Mouse (Mus musculus): ENCODE measurements around the gene Foxf2.
A peak's percentile ranks its signal among the peaks of the same experiment; 100 is the strongest.

The Foxf2 gene

DNA sequence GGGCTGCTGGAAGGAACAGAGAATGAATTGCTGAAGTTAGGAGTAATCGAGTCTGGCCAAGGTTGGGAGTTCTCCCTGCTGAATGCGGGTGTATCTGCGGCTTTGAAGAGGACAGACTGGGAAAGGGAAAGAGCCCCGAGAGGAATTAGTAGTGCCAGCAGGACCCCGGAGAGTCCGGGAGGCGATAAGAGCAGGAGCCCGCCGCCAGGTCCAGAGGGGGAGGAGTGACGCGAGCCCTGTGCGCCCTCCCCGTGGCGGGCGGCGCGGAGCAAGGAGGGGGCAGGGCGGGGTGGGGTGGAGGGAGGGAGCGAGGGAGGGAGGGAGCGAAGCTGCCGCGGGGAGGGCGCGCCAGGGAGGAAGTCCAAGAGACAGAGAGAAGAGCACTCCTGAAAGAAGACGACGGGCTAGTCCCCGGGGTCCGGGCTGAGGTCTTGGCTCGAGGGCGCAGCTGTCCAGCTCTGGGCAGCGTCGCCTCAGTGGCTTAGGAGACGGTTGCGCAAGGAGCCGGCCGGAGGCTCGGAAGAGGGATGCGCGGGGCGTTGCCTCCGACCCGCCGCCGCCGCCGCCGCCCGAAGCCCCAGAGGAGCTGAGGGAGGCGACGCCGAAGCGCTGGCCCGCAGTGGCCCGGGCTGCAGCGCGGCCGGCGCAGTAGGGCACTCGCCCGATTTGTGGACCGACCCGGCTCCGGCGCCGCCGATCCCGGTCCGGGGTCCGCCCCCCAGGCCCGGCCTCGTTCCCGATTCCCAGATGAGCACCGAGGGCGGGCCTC lies at the start of gene Foxf2:
TSS of gene Foxf2 (plus strand) at position 484 of the 769 bp plus-strand sequence.
- DNase-seq = no peak

DNA sequence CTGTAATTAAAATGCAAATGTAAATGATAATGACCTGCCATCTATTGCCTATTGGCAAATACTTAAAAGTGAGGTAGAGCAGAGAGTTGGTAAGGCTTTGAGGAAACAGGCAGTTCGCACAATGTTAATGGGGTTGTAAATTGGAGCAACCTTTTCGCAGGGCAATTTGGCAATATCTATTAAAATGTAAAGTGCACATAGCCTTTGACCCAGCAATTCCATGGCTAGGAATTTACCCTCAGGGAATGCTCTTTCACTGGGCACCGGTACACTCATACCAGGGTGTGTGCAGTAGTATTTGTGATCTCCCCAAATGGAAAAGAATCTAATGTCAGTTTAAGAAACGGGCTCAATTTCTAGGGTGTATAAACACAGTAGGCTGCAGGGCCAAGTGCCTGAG lies 48.9 kb upstream of the Foxf2 start:
- no peak for DNase-seq

DNA sequence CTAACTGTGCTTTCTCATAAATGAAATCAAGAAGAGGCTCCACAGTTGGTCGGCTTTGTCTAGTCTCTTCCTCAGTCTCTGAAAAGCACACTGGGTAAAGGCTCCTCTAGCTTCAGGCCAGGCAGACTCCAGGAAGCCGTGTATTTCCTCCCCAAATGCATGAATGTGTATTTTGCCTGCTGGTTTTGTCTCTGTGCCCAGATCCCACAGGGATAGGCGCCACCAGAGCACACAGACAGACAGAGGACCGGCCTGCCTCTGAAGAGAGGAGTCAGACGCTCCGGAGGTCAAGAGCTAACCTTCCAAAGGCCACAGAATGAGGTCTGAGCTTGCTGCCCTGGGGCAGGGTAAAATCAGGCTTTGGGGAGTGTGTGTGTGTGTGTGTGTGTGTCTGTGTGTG lies 48.0 kb upstream of the Foxf2 start:
- DNase-seq = no peak

DNA sequence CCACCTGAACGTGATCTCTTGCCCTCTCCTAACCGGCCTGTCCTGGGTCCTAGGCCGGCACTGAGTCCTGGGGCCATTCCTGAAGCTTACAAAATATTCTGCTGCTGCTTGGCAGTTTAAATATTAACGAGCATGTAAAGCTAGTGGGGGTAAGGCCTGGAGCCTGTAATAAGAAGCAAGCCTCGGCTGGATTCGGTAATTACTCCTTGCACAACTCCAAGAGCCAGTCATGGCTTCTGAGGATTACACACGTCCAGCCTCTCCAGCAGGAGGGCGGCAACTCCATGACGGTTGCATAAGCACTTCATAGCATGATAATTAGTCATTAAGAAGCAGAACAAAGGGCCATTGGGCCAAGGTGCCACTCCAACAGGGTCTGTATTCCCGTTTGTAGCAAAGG lies 47.2 kb upstream of the Foxf2 start:
- no peak for DNase-seq

DNA sequence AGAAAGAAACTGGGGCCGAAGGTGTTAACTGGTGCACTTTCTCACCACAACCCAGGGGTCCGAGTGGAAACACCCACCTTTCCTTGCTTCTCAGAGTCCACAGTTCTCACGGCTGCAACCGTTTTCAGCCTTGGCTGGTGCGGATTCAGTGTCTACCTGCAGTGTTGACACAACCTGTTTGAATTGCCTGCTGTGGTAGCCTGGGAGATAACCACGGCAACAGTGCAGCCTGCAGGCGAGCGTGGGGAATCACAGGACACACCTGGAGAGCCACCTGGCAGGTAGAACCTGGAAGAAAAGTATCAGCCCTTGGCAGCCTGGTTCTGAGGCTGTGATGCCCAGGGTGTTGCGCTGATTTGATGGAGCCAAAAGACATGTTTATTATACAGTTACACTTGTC lies 45.8 kb upstream of the Foxf2 start:
- DNase-seq = no peak

DNA sequence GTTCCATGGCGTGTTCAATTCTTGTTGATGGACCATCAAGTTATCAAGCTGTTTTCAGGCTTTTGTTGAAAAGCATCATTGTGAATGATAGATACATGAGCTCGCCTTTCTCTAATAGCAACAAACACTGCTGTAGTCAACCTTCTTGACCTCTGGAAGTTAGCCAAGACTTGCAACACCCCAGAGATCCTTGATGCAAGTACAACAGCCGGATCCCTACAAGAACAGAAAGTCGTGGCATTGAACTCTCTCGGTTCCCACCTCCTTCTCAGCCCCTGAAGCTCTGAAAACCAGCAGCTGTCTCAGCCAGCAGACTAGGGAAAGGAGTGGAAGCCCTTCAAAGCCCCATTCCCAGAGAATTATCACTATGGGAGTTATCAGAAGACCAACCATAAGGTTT lies 38.3 kb upstream of the Foxf2 start:
- no peak for DNase-seq

DNA sequence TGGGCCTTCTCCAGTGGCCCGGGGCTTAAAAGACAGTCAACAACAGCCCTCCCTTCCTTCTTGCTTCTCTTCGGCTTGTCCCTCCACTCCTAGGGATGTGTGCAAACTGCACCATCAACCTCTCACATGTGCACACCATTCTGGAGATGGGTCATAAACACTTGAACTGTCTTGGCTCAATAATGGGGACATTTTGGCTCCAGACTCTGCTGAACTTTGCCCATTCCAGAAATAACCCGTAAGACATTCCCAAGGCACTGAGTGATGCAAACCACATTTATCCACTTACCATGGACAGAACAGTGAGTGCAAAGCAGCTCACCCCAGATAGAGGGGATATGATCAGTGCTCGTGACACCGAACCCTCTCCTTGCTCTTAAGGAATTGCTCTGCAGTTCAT lies 26.0 kb upstream of the Foxf2 start:
- DNase-seq = no peak

DNA sequence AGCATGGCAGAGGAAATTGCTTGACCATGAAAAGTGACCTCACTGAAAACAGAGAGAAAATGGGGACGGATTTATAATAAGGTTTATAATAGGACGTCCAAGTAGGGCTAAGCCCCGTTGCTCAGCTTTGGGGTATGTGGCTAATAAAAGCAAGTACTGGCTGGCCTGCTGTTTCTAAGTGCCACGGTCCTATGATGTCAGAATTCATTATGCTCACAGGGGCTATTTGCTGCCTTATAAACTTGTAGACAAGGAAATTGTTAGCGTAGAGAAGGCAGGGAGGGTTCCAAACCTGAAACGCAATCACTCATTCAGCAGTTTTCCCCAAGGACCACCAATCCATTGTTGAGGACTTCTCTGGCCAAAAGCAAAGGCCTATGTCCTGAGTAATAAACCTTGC lies 21.7 kb upstream of the Foxf2 start:
- no peak for DNase-seq

DNA sequence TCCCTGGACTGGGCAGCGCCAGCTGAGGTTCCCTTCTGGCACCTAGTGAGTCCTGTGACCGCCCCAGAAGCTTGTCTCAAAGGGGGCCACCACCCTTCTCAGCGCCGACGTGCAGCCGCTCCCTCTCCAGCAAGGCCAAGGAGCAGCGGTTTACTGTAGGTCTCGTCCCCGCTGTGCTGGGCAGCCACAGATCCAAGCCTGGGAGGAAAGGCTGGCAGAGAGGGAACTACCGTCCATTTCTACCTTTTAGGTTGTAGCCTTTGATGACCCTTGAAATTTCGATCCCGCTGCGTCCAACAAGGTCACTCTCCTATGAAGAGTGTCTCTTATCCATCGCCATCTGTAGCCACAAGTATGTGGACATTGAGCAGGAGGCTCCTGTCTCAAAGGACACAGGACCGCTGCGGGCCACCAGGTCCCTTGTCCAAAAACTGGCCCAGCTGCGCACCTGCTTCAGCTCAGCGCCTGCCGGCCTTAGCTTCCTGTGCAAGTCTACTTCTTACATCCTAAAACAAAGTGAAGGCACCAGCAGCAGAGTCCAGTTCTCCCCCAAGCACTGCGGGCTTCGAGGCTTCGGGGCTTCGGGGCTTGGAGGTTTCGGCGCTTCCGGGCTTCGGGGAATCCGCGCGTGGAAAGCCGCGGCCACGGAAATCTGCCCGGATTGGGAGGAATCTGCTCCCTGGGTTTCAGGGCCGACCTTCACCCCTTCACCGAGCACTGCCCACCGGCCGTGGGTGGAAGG lies 10.7 kb upstream of the Foxf2 start:
- DNase-seq = no peak

DNA sequence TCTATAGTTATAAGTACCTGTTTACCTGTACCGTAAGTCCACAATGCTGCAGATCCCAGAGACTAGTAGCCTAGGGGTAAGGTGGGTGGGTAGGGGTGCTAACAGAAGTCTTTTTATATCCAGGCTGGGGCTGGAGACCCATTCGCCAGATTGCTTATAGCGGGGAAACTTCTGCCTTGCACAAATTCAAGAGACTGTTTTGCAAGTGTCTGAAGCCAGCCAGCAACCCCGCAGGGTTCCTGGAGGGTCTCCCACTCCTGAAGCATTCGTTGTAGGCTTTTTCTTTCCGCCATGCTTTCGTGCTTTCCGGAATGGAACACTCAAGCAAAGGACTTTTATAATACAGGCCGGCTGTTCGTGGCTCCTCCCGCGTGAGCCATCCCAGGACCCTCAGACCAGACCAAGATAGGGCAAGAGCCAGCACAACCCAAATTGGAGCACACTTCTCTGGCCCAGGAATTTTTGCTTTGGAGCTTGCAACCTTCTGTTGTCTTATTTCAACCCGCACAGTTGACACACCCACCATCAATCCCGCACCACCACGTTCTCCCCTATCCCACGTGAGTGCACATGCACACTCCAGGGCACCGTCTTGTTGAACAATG lies 10.0 kb upstream of the Foxf2 start:
- DNase-seq = no peak

DNA sequence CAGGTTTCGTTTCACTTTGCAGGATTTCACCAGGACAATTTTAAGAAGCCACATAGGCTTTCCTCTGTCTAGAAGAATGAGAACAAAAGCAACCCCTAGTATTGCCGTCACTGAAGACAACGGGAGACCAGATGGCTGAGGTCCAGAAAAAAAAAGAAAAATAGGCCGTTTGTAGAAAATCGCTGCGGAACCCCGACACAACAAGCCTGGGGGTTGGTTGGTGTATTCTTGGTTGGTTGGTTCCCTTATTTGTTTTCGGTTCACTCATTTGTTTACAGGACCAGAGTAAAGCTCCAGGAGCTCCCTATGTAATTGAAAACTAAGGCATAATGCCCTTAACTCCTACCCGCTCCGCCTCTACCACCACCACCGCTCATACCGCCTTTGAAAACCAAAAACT lies 7.6 kb upstream of the Foxf2 start:
- no peak for DNase-seq

DNA sequence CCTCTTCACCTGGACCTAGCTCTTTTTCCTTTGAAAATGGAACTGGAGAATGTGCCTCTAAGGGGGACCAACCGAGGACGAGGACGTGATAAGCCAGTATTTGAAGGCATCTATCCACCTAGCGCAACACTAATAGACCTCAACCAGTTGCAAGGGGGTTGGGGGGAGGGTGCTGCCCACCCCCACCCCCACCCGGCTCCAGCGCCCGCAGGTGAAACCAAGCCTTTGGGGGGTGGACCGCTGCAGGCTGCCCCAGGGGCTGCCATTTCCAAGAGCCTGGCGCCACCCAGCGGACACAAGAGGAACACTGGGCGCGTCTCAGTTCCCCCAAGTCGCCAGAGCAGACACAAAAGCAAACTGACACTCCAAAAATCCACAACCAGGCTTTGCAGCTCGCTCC lies 7.2 kb upstream of the Foxf2 start:
- peak; percentile 58 to 59 for DNase-seq

DNA sequence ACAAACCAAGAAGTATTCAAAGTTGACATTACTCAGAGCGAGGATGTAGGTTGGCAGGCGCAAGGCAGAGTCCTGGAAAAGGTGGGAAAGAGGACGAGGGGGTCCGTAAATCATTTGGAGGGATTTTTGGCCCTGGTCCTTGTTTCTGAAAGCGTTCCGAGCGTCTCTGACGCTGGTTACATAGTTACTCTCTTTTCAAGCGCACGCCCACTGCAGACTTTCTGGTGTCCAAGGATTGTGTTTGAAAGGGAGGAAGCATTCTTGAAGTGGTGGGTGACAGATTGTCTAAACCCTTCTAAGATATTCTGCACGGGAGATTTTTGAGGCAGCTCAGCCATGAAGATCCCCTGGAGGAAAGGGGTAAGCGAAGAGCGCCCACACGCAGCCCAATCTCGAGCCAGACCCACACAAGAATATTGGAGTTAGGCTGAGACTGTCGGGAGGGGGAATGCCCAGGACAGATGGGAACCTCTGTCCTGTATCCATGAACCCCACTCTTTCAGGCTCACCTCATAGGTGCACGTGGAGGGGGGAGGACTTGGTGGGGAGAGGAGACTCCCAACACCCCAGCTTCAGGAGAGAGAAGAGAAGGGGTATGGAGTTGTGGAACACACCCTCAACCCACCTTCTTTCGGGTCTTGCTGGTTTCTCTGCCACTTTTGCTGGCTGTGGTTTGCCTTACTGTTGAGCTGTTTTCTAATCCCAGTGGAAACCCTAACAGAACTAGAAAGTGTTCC lies 6.5 kb upstream of the Foxf2 start:
- no peak for DNase-seq

DNA sequence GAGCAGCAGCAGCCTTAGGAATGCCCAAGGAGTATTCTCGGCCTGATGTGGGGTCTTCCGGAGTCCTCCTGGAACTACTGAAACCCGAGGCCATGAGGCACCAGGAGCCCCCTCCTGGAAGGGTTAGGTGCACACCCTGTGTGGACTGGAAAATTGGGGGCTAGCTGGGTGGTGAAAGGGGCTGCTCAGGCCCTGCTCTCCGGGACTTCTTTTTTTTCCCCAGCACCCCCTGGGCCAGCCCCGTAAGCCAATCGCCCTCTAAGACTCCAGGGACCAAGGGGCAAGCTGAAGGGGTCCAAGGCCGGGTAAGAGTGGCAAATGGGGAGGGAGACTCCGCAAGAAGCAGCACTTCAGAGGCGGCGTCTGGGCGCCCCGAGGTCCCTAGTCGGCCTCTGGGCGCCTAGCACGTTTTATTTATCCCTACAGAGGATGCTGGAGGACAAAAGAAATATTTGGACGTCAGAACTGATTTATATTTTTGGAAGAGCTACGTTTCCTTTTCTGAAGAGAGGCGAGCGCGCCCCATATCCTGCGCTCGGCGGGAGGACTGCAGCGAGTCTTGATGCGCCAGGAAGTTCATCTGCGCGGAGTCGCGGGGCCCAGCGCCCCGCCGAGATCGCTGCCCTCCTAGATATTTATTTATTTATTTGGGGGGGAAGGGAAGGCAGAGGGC lies 5.7 kb upstream of the Foxf2 start:
- no peak for DNase-seq

DNA sequence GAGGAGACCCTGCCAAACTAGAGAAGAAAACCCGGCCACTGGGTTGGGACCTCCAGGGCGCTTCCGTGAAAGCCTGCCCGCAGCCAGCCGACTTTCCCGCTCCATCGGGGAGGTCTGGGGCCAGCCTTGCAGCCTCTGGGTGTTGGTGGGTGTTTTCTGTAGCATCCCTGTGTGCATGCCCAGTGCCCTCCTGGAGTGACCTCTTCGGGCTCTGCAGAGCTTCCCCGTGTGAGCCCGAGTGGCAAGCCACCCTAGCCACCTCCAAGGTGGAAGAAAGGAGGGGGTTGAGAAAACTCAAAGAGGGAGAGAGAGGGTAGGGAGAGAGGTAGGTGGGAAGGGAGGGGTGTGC lies 5.1 kb upstream of the Foxf2 start:
- no peak for DNase-seq

DNA sequence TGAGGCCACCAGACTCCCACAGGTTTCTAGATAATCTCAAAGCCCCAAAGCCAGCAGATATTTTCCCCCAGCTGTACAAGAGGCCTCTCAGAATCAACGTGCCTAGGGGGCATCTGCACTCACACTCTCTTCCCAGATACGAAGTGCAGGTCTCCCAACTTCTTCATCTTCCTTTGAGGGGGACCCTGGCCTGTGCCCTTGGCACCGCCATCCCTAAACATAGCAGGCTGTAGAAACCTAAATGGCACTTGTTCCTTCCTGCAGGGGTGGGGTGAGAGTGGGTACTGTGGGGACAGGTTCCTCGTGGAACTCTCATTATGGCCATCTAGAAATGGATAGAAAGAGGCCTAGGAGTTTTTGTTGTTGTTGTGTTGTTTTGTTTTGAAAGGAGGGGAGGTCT lies 4.7 kb upstream of the Foxf2 start:
- DNase-seq = no peak

DNA sequence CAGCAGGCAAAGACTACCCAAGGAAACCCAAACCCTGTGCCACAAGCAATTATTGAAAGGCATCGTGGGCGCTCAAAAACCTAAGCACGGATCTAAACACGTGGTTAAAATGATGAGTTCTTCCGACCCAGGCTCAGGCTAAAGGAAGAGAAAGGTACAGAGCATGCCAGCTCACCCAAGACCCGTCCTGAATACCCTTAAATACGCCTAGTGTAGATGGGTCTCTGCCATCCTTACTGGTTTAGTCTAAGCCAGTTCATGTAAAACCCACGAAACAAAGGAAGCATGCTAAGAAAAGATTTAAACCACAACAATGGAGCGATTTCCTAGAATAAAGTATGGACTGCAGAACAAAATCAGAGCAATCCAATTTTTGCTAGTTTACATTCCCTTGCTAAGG lies 3.9 kb upstream of the Foxf2 start:
- no peak for DNase-seq

DNA sequence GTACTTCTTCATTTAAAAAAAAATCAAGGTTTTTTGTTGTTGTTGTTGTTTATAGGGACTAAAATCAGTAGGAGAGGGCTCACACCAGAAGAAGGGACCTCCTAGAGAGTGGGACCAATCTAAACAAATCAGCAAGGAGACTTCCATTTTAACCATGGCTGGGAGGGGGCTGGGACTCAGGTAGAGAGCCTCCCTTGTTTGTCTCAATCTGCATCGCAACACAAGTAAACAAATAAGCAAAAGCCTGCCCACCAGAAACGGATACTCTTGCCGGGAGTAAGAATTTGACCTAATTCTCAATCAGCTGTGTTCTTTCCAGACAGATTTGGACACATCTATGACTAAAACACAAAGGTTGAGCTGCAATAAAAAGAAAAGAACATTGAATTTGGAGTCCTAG lies 3.2 kb upstream of the Foxf2 start:
- no peak for DNase-seq

DNA sequence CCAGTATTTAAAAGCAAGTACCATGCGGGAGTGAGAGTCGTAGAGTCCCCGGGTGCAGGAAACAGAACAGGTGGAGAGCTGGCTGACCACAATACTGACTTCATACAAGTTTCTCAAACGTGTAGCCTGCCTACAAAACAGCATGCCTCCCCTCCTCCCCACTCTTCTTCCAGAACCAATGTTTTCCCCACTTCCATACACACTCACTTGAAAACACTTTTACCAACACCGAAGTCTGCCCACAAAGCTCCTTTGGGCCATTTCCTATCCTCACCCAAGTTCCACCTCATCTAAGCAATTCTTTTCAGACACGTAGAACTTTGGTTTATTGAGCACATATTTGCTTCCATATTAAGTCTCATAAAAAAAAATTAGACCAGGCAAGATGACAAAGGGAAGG lies 2.3 kb upstream of the Foxf2 start:
- no peak for DNase-seq

DNA sequence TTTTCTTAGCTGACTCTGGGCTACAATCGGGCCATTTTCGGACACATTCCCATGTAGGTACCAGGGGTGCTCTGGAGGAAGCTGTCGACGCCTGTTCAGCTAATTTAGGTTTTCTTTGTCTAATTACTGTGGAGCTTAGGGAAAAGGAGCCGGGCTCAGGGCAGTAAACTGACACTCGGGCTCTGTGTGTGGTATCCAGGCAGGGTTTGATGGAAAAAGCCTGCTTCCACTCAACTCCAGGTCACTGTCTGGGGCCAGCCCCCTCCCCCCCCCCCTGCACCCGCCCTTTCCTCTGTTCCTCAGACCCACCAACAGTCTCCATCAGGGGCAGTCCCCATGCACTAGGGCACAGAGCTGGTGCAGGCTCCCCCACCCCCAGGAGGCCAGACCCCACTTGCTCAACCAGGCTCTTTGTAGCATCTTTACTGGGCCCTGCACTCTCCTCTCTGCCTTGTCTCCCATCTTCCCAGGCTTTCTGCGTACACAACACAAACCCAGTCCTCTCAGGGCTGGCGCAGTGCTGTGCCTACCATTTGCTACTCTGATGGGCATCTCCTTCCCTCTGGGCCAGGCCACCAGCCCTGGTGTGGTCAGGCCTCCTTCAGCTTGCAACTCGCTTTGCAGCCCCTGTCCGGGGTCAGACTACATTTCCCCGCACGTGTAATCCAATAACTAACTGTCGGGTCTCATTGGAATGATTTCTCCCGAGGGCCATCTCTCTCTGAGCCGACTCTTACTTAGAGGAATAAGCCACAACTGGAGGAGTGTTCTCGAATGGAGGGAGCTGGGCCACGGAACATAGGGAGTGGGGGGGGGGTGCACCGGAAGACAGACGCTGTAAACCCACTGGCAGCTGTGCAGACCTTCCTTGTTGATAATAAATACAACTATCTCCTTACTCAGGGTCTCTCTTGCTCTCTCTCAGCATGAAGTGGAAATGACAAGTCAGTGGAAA lies 1.4 kb upstream of the Foxf2 start:
- no peak for DNase-seq

DNA sequence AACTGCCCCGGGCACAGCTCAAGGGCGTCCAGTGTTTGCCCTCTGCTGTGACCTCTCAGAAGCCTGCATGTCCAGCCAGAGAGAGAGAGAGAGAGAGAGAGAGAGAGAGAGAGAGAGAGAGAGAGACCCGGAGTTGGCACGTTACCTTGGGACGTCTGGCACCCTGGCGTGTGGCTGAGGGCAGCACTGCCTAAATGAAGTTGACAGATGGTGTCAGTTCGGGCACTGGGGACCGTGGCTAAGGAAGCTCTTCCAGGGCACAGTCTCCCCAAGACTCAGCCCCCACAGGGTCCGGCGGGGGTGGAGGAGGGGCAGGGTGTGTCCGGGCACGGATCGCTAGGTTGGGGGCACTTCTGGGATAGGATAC lies 667 bp upstream of the Foxf2 start:
- DNase-seq = no peak
